Mouse (Mus musculus) adrenal gland, postnatal 25 days (tissue): ENCODE results near the gene Acap2. TPM values are rescaled to one million over a fixed set of nuclear protein-coding genes. Genes with fewer than 3 reads are reported as not detected.

Experiments
- DNase-seq: peaks from one replicate; pipeline ENCODE4 v3.0.0; 2021; ENCODE audit warnings: mixed read lengths
- total RNA-seq: library from RNA; stranded (reverse); gene quantifications from 2 replicates; pipeline ENCODE4 v1.2.3, GENCODE M21; 2021

Acap2 gene
- total RNA-seq, 1 experiment from 2014 or later: 49.5 TPM

GRCm38 (mm10) chr16:31080573-31081051 is 120.4 kb downstream of the Acap2 start:
- DNase-seq: peak; percentile 68

GRCm38 (mm10) chr16:31077396-31077795 is 123.6 kb downstream of the Acap2 start:
- no peak for DNase-seq

- DNase-seq: no peak
Measured at GRCm38 (mm10) chr16:31076436-31076835, 124.6 kb downstream of the Acap2 start.

- no peak for DNase-seq
Measured at GRCm38 (mm10) chr16:31074324-31074908, 126.6 kb downstream of the Acap2 start.

GRCm38 (mm10) chr16:31071731-31072130 is 129.3 kb downstream of the Acap2 start:
- no peak for DNase-seq

- DNase-seq: peak; percentile 88
Measured at GRCm38 (mm10) chr16:31070358-31071133, 130.5 kb downstream of the Acap2 start.

GRCm38 (mm10) chr16:31069211-31070166 is 131.6 kb downstream of the Acap2 start:
- no peak for DNase-seq

GRCm38 (mm10) chr16:31068280-31068679 is 132.8 kb downstream of the Acap2 start:
- no peak for DNase-seq

- DNase-seq: no peak
Measured at GRCm38 (mm10) chr16:31066344-31067098, 134.5 kb downstream of the Acap2 start.

- no peak for DNase-seq
Measured at GRCm38 (mm10) chr16:31064782-31065181, 136.3 kb downstream of the Acap2 start.

GRCm38 (mm10) chr16:31062918-31063317 is 138.1 kb downstream of the Acap2 start:
- no peak for DNase-seq

GRCm38 (mm10) chr16:31061246-31061880 is 139.7 kb downstream of the Acap2 start:
- no peak for DNase-seq

GRCm38 (mm10) chr16:31060714-31061113 is 140.3 kb downstream of the Acap2 start:
- DNase-seq: no peak

GRCm38 (mm10) chr16:31060226-31060625 is 140.8 kb downstream of the Acap2 start:
- DNase-seq: no peak

- DNase-seq: no peak
Measured at GRCm38 (mm10) chr16:31059730-31060129, 141.3 kb downstream of the Acap2 start.

- DNase-seq: no peak
Measured at GRCm38 (mm10) chr16:31052812-31053211, 148.2 kb downstream of the Acap2 start.

GRCm38 (mm10) chr16:31052177-31052726 is 148.8 kb downstream of the Acap2 start:
- DNase-seq: no peak

GRCm38 (mm10) chr16:31050701-31051100 is 150.3 kb downstream of the Acap2 start:
- no peak for DNase-seq

GRCm38 (mm10) chr16:31048194-31048593 is 152.9 kb downstream of the Acap2 start:
- no peak for DNase-seq

- no peak for DNase-seq
Measured at GRCm38 (mm10) chr16:31047186-31047898, 153.7 kb downstream of the Acap2 start.
